Mouse (Mus musculus) left cerebral cortex, adult 2 months (tissue): ENCODE measurements around the gene Calhm3. TPM values are rescaled to one million over a fixed set of nuclear protein-coding genes. Genes with fewer than 3 reads are reported as not detected.

ENCODE experiments used
- DNase-seq, 2 experiments: peaks; one replicate each; pipeline ENCODE4 v3.0.0; 2021 to 2022; ENCODE audit warnings: low spot score in 2 of 2, mixed read lengths in 1 of 2; ENCODE audit errors: extremely low spot score in 1 of 2
- H3K27ac ChIP-seq: fragments of 200-600 bp; 2 replicates; pipeline ENCODE4 v1.8.1; 2022
- H3K4me3 ChIP-seq: fragments of 200-600 bp; 2 replicates; pipeline ENCODE4 v1.8.1; 2022
- CTCF ChIP-seq: fragments of 200-600 bp; IDR thresholded peaks from 2 replicates; pipeline ENCODE4 v1.8.1; 2022; ENCODE audit warnings: antibody characterized with exemption, mild to moderate bottlenecking, moderate library complexity
- intact Hi-C: fragments of 180-260 bp; cut with DNase I; formaldehyde crosslinking; loops from one replicate; pipeline ENCODE4 v1.15.1; 2025
- long read RNA-seq, 2 experiments: library from polyadenylated mRNA; stranded (forward); transcript quantifications; one replicate each; pipeline ENCODE4 v2.0.0; 2021; ENCODE audit warnings: borderline mapping rate in 2 of 2
- total RNA-seq, 2 experiments: library from RNA; stranded (reverse); gene quantifications; 2 replicates each; pipeline ENCODE4 v1.2.3; 2021

Calhm3 gene
- not detected for total RNA-seq
- long read RNA-seq, experiment 1, result 0 reads
- long read RNA-seq, experiment 2, result 0 reads

DNA sequence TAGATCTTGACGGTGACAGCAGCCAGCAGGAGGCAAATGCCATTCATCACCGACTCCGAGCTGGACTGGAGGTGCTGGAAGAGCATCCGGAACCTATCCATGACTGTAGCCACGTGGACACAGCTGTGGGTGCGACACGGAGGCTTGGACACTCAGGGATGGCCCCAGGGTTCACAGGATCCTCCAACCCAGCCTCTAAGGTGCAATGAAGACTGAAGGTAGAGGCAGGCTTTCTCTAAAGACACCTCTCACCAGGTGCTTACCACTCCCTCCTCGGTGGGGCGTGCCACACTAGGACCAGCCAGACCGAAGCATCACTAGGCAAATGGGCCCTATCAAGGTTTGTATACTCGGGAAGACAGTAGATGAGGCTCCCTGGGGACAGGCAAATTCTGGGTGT is at the start of gene Calhm3:
Gene Calhm3, minus strand, starts transcription at position 101 of the 400 bp plus-strand sequence.
- H3K27ac ChIP-seq, result no peak within 1 kb of the TSS
- no peak for TF ChIP-seq CTCF
- intact Hi-C loops, result no loop called here
- H3K4me3 ChIP-seq, result no peak within 1 kb of the TSS
- DNase-seq, result no peak

GRCm38 (mm10) chr19:47206126-47206525 is 48.6 kb upstream of the Calhm3 start:
- DNase-seq, result no peak
- Histone ChIP-seq H3K27ac (no peak overlapping the region), H3K4me3 (no peak overlapping the region)
- intact Hi-C loops, result no loop called here
- no peak for TF ChIP-seq CTCF

DNA sequence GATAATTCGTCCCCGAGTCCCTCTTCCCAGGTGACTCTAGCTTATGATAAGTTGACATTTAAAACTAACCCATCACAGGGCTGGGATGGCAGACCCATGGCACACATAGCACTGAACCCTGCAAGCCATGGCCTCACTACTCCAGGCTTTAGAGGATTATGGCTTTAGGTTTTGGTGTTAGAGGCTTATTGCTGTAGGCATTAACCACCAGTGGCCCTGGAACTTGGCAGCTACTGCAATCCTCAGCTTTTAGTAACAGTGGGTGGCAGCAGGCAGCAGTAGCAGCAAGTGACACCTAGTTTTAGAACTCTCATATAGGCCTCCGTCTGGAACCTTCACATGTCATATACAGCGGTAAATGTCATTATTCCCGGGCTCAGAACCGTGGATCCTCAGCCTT is 47.1 kb upstream of the Calhm3 start:
- Histone ChIP-seq H3K4me3 (no peak overlapping the region), H3K27ac (peak overlapping the region; percentile 54)
- TF ChIP-seq CTCF, result no peak
- intact Hi-C loops, result no loop called here
- no peak for DNase-seq

DNA sequence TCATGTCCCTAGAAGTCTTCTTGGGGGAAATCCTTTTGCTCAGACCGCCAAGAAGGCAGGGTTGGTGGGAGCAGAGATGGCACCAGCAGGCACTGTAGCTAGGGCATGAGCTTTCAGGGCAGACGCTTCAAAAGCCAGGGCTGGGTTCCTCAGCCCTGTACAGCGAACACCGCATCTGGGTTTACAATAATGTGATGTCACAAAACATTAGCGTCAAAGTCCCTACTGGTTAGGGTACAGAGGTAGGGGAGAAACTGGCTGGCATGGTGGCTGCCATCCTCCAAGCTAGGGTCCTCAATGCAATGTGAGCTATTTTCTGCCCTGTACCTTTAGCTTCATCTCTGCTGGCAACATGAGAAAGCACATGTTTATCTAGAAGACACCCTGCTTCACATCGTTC is 45.5 kb upstream of the Calhm3 start:
- intact Hi-C loops, result no loop called here
- Histone ChIP-seq H3K4me3 (no peak overlapping the region), H3K27ac (no peak overlapping the region)
- no peak for TF ChIP-seq CTCF
- DNase-seq, result no peak

DNA sequence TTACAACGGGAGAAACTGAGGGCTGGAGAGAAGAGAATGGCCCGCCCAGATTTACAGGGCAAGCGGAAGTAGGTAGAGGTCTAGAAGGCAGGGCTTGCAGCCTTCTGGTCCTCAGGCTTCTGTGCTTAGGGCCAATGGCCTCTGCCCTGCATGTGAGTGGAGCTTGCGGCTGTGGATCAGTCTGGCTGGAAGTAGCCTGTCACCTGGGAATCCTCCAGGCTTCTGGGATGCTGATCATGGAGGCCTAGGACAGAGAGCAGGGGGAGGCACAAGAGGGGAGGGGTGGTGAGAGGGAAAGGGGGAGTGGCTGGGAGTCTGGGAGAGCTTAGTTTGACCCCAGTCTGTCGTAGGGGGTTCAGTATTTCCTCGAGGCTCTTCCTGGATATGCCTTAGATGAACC is 44.9 kb upstream of the Calhm3 start:
- Histone ChIP-seq H3K27ac (no peak overlapping the region), H3K4me3 (no peak overlapping the region)
- intact Hi-C loops, result no loop called here
- DNase-seq, result no peak
- no peak for TF ChIP-seq CTCF

DNA sequence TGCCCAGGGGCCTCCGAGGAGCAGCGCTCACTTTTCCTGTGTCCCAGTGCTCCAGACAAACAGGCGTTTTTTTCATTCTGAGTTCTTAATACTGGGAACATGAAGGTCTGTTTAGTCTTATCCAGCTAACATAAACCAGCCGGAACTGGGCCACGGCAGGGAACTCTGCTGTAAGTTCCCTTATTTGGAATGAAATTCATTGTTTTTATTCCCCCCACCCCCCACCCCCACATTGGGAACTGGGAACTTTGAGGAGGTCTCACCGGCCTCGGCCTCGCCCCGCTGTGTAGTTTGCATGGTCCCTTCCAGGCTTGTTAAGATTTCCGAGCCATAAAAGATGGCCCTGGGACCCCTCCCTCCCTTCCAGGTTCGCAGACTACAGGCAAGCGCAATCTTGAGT is 44.4 kb upstream of the Calhm3 start:
- DNase-seq, result no peak
- intact Hi-C loops, result no loop called here
- Histone ChIP-seq H3K27ac (no peak overlapping the region), H3K4me3 (no peak overlapping the region)
- no peak for TF ChIP-seq CTCF

- Histone ChIP-seq H3K27ac (no peak overlapping the region), H3K4me3 (no peak overlapping the region)
- no peak for DNase-seq
- intact Hi-C loops, result no loop called here
- no peak for TF ChIP-seq CTCF
Measured at GRCm38 (mm10) chr19:47198671-47199350, 41.2 kb upstream of the Calhm3 start.

DNA sequence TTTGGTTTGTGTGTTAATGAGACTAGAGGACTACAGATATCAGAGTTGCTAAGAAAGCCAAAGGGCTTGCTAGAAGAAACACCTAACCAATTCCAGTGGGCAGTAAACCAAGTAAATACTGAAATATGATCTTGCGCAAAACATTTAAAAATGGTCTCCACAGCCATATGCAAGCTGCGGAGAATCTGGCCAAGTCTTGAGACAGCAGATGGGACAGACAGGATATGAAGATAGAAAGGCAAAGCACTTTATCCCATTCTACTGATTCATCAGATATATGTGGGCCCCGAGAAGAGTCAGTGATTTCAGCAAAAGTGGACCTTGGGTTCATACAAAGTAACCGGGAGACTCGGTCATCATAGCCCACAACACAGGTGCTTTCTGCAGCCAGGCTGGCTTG is 34.6 kb upstream of the Calhm3 start:
- DNase-seq, result no peak
- TF ChIP-seq CTCF, result no peak
- no peak overlapping the region for H3K4me3 ChIP-seq
- intact Hi-C loops, result no loop called here
- no peak overlapping the region for H3K27ac ChIP-seq

- Histone ChIP-seq H3K4me3 (no peak overlapping the region), H3K27ac (no peak overlapping the region)
- TF ChIP-seq CTCF, result no peak
- intact Hi-C loops, result no loop called here
- DNase-seq, result no peak
Measured at GRCm38 (mm10) chr19:47188515-47189128, 31.1 kb upstream of the Calhm3 start.

DNA sequence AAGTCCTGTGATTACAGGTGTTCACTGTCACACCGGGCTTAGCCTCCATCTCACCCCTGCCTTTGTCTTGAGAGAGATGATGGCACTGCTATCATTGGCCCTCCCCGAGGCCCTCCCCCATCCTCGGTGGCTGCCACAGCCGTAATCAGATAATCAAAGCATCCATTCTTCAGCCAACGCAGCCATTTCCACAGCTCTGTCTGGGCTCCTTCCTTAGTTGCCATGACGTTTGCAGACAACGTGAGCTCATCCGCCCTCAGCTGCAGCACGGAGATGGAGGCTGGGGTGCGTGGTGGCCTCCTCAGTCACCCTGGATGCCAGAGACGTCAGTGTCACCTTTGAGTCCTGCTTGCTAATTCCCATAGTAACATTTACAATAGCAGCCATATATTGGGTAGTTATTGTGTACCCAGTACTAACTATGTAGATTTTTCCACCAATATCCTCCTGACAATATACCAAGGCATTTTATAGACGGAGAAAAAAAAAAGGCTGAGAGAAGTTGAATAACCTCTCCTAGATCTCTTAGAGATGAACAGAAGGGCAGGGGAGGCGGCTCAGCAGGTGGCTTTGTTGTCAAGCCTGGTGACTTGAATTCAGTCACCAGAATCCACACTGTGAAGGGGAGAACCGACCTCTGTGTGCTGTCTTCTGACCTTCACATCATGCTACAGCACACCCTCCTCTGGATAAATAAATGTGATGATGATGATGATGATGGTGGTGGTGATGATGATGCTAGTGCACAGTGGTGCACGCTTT is 29.1 kb upstream of the Calhm3 start:
- no peak for TF ChIP-seq CTCF
- Histone ChIP-seq H3K4me3 (no peak overlapping the region), H3K27ac (0 out of 2 replicates have a peak overlapping the region, but pooled peaks have one; percentile 28)
- DNase-seq, result peak; percentile 32 to 48
- intact Hi-C loops, result no loop called here

DNA sequence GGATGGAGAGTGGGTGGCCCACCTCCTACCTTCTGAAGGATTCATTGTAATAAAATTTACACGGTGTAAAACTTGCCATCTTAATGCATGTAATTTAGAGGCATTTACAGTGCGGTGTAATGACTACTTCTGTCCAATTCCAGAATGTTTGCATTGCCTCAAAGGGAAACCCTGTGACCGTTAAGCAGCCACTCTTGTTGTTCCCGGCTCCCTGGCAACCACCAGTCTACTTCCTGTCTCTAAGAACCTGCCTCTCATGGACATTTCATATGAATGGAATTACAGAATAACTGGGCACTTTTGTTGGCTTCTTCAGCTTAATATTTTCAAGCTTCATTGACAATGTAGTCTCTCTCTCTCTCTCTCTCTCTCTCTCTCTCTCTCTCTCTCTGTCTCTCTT is 27.2 kb upstream of the Calhm3 start:
- H3K27ac ChIP-seq, result no peak overlapping the region
- TF ChIP-seq CTCF, result no peak
- H3K4me3 ChIP-seq, result no peak overlapping the region
- DNase-seq, result no peak
- intact Hi-C loops, result no loop called here

DNA sequence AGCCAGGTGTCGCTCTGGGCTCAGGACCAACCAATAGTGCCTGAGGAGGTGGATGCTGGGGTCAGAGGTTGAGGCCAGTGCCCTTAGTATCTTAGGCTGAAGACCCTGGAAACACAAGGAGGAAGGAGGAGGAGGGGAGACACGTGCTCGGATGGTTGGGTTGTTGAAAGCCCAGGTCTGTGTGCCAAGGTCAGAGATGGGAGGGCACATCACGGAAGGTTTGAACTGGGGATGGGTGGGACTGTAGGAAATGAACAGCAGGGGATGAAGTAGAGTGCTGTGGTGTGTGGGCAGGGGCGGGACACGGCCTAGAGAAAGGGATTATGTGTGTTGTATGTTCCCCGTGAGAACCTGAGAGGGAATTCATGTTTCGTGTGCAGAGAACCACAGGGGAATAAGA is 26.7 kb upstream of the Calhm3 start:
- Histone ChIP-seq H3K4me3 (no peak overlapping the region), H3K27ac (no peak overlapping the region)
- TF ChIP-seq CTCF, result no peak
- intact Hi-C loops, result no loop called here
- DNase-seq, result no peak

DNA sequence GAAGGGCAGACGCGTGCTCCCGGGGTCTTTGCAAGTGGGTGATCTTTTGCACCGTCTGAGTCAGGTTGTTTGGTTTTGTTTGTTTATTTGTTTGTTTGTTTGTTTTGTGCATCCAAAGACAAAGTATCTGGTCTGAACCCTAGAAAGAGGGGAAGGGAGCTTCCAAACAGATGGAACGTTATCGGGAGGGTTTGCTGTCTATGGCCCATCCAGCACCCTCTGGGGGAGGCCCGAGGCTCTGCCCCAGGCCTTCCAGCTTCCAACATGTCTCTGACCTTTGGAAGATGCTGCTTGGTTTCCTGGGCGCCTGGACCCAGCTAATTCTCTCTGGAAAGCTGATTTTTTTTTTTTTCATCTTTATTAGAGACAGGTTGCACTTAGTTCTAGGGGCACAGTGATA is 22.4 kb upstream of the Calhm3 start:
- TF ChIP-seq CTCF, result no peak
- peak overlapping the region; percentile 62 for H3K4me3 ChIP-seq
- intact Hi-C loops, result no loop called here
- H3K27ac ChIP-seq, result peak overlapping the region; percentile 85; the same call in 1 of the 2 replicates
- DNase-seq, result no peak
